Mouse (Mus musculus): ENCODE results near the gene Tmf1. TPM values are rescaled to one million over a fixed set of nuclear protein-coding genes. Genes with fewer than 3 reads are reported as not detected.
A peak's percentile ranks its signal among the peaks of the same experiment; 100 is the strongest.

Gene Tmf1
- total and polyA plus RNA-seq, 3 experiments, result 12.7 to 26.4 (median 22.3) TPM

GRCm38 (mm10) chr6:97131808-97132207 is 47.1 kb downstream of the Tmf1 start:
- no peaks in the 10 kb centered on the region for H3K79me2 ChIP-seq (replicated peaks; ENCODE audit: control insufficient read depth, extremely low read depth, insufficient read depth, poor library complexity, severe bottlenecking)
- no peak overlapping the region for H3K4me3 ChIP-seq (replicated peaks in 1 of 3; ENCODE audit: low read depth in 2 of 3, low read length in 2 of 3, poor library complexity in 1 of 3)
- H3K36me3 ChIP-seq (replicated peaks in 1 of 2; ENCODE audit: control insufficient read depth in 1 of 2, insufficient read depth in 1 of 2, low read length in 1 of 2), result peaks cover 29 to 69% of the 10 kb centered on the region in 2 experiments
- no peaks in the 10 kb centered on the region for H3K9me3 ChIP-seq (replicated peaks; ENCODE audit: low read length)
- in situ Hi-C loops (cut with MboI; ENCODE audit: low pct_ligation_motif_present, low pct_unique_long_range_greater_than_20kb, low sequenced_read_pairs) (no loop called here), dilution Hi-C loops (cut with MboI; ENCODE audit: extremely low pct_ligation_motif_present, extremely low pct_unique_long_range_greater_than_20kb, low sequenced_read_pairs) (no loop called here)
- no peak overlapping the region for H3K9ac ChIP-seq (ENCODE audit: insufficient read depth, low read depth)
- H3K4me1 ChIP-seq (ENCODE audit: control insufficient read depth in 1 of 2, insufficient read depth in 2 of 2), result no peaks in the 10 kb centered on the region
- H3K27me3 ChIP-seq (replicated peaks), result no peaks in the 10 kb centered on the region
- no peak overlapping the region for H3K27ac ChIP-seq (ENCODE audit: insufficient read depth, low read depth)
- DNase-seq (ENCODE audit: extremely low read depth), result no peak
- H3K4me2 ChIP-seq (ENCODE audit: insufficient read depth, low read depth, poor library complexity, severe bottlenecking), result no peak overlapping the region
- TF ChIP-seq TBP (conservative IDR thresholded peaks at IDR 0.05; ENCODE audit: low read depth, low read length) (no peak), MAFK (IDR thresholded peaks at IDR 0.05; ENCODE audit: insufficient replicate concordance, low read length) (no peak), CHD2 (IDR thresholded peaks at IDR 0.05; ENCODE audit: low read length) (no peak), SMC3 (IDR thresholded peaks at IDR 0.05; ENCODE audit: low read depth, low read length) (no peak), UBTF (IDR thresholded peaks at IDR 0.05; ENCODE audit: low read depth, low read length) (no peak), RAD21 (IDR thresholded peaks at IDR 0.05; ENCODE audit: low read depth, low read length) (no peak), ELF1 (IDR thresholded peaks at IDR 0.05; ENCODE audit: low read depth, low read length) (no peak), MEF2A (IDR thresholded peaks at IDR 0.05; ENCODE audit: borderline replicate concordance, low read depth, low read length) (no peak), MYC (IDR thresholded peaks at IDR 0.05; ENCODE audit: low read depth, low read length) (no peak), USF2 (conservative IDR thresholded peaks at IDR 0.05; ENCODE audit: low read depth, low read length) (no peak), EP300 (IDR thresholded peaks at IDR 0.05; ENCODE audit: low read length) (no peak), IRF4 (IDR thresholded peaks at IDR 0.05; ENCODE audit: low read depth, low read length) (no peak), GABPA (IDR thresholded peaks at IDR 0.05; ENCODE audit: insufficient replicate concordance, low read depth, low read length) (no peak), ZMIZ1 (IDR thresholded peaks at IDR 0.05; ENCODE audit: low read depth, low read length) (no peak)

GRCm38 (mm10) chr6:97130979-97131378 is 47.9 kb downstream of the Tmf1 start:
- TF ChIP-seq USF1 (IDR thresholded peaks at IDR 0.05; ENCODE audit: low read depth, low read length) (no peak), CTCF (conservative IDR thresholded peaks at IDR 0.05 in 1 of 2, IDR thresholded peaks at IDR 0.05 in 1 of 2; ENCODE audit: low read depth in 2 of 2, low read length in 2 of 2) (peak; percentile 23 to 43; a peak in 2 of 4 replicates)
- dilution Hi-C loops (cut with MboI; ENCODE audit: extremely low pct_ligation_motif_present, extremely low pct_unique_long_range_greater_than_20kb, low sequenced_read_pairs), result no loop called here
- H3K4me1 ChIP-seq (ENCODE audit: control insufficient read depth in 1 of 2, insufficient read depth in 2 of 2), result no peaks in the 10 kb centered on the region
- in situ Hi-C loops (cut with MboI; ENCODE audit: low pct_ligation_motif_present, low pct_unique_long_range_greater_than_20kb, low sequenced_read_pairs), result no loop called here
- H3K27ac ChIP-seq (ENCODE audit: insufficient read depth, low read depth), result no peak overlapping the region
- peak; percentile 30 for DNase-seq (ENCODE audit: extremely low read depth)
- H3K9ac ChIP-seq (ENCODE audit: insufficient read depth, low read depth), result no peak overlapping the region
- no peak overlapping the region for H3K4me3 ChIP-seq (replicated peaks in 1 of 3; ENCODE audit: low read depth in 2 of 3, low read length in 2 of 3, poor library complexity in 1 of 3)
- H3K27me3 ChIP-seq (replicated peaks), result no peaks in the 10 kb centered on the region
- H3K79me2 ChIP-seq (replicated peaks; ENCODE audit: control insufficient read depth, extremely low read depth, insufficient read depth, poor library complexity, severe bottlenecking), result no peaks in the 10 kb centered on the region
- H3K36me3 ChIP-seq (replicated peaks in 1 of 2; ENCODE audit: control insufficient read depth in 1 of 2, insufficient read depth in 1 of 2, low read length in 1 of 2), result peaks cover 26 to 69% of the 10 kb centered on the region in 2 experiments
- no peak overlapping the region for H3K4me2 ChIP-seq (ENCODE audit: insufficient read depth, low read depth, poor library complexity, severe bottlenecking)
- H3K9me3 ChIP-seq (replicated peaks; ENCODE audit: low read length), result no peaks in the 10 kb centered on the region

Data from CH12.LX (cell line).